Mouse (Mus musculus) cerebellum, adult 2 months (tissue): ENCODE results near the gene Zdhhc18.

Source experiments
- CTCF ChIP-seq: fragments of 200-500 bp; IDR thresholded peaks from 2 replicates; pipeline ENCODE4 v1.5.1; 2011; ENCODE audit warnings: low read depth, mild to moderate bottlenecking, control low read depth, low read length, moderate library complexity, borderline replicate concordance; ENCODE audit not compliant: insufficient read depth
- POLR2A ChIP-seq: fragments of 200-500 bp; IDR thresholded peaks from 2 replicates; pipeline ENCODE4 v1.6.1; 2011; ENCODE audit warnings: low read length, control low read depth, borderline replicate concordance; ENCODE audit not compliant: insufficient read depth

DNA sequence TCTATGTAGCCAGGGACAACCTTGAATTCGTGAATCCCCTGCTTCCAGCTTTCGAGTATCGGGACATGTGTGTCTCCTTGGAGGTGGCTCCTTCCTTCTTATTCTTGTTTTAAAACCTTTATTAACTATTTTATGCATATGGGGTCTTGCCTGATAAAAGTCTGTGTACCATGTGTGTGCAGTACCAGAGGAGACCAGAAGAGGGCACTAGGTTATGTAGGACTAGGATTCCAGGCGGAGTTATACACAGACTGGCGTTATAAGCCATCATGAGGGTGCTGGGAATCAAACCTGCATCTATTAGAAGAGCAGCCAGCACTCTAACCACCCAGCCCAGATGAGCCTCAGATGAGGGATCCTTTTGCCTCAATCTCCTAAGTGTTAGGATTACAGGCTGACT is 38.1 kb downstream of the Zdhhc18 start:
- TF ChIP-seq CTCF (no peak), POLR2A (no peak)
